Mouse (Mus musculus) olfactory bulb, adult 2 months (tissue): ENCODE results near the gene Tfdp2.

Experiments used
- CTCF ChIP-seq: fragments of 200-500 bp; IDR thresholded peaks from 2 replicates; pipeline ENCODE4 v1.5.1; 2012; ENCODE audit warnings: low read depth, mild to moderate bottlenecking, low read length, moderate library complexity; ENCODE audit not compliant: insufficient read depth
- POLR2A ChIP-seq: fragments of 200-500 bp; IDR thresholded peaks from 2 replicates; pipeline ENCODE4 v1.6.1; 2012; ENCODE audit warnings: mild to moderate bottlenecking, low read depth, low read length, moderate library complexity; ENCODE audit not compliant: insufficient read depth

DNA sequence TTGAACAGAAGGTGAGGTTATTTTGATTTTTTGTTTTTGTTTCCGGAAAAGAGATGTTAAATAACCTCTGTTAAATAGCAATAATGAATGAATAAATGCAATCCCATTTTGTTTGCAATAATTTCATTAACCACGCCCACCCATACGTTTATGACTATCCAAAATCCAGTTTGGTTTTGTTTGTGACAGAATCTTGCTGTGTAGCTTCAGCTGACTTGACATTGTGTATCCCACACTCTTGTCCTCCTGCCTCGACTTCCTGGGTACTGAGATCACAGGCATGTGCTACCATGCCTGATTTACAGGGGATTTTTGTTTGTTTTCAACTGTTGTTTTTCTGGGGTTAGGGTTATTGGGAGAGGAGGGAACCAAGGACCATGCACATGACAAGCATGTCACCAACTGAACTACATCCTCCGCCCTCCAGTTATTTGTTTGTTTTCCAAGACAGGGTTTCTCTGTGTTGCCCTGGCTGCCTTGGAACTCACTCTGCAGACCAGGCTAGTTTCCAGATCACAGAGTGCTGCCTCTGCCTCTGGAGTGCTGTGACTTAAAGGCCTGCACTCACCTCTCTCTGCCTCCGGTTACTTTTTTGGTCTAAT, 169.3 kb downstream of the Tfdp2 start:
- TF ChIP-seq CTCF (no peak), POLR2A (no peak)
